Mouse (Mus musculus): Measurements from ENCODE around the gene Hexb. TPM values are rescaled to one million over a fixed set of nuclear protein-coding genes. Genes with fewer than 3 reads are reported as not detected.
A peak's percentile ranks its signal among the peaks of the same experiment; 100 is the strongest.

Hexb gene
- total RNA-seq, 1 experiment = 82.5 TPM

DNA sequence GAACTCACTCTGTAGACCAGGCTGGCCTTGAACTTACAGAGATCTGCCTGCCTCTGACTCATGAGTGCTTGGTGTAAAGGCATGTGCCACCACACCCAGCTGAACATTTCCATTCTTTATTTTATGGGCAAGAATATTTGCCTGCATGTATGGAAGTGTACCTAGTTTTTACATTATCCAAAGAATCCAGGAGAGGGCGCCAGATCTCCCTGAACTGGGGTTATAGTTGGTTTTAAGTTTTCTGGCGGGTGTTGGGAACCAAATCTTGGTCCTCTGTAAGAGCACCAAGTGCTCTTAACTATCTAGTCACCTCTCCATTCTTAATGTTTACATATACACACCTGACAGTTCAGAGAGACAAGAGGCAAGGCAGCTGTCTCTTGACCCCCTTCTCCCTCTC lies 34.9 kb upstream of the Hexb start:
- Histone ChIP-seq H3K4me3 (ENCODE audit: insufficient read depth in 1 of 2, low read depth in 1 of 2, low read length in 2 of 2, poor library complexity in 1 of 2, severe bottlenecking in 1 of 2) (no peak overlapping the region), H3K36me3 (ENCODE audit: control insufficient read depth, insufficient read depth, low read length, poor library complexity, severe bottlenecking) (no peaks in the 10 kb centered on the region), H3K9ac (ENCODE audit: insufficient read depth, low read depth, low read length, poor library complexity, severe bottlenecking) (no peak overlapping the region), H3K9me3 (ENCODE audit: control insufficient read depth, insufficient read depth, low read depth, low read length) (no peaks in the 10 kb centered on the region), H3K4me1 (ENCODE audit: control insufficient read depth in 2 of 2, insufficient read depth in 2 of 2, low read length in 2 of 2, poor library complexity in 1 of 2) (peaks cover 0 to 9% of the 10 kb centered on the region in 2 experiments; a peak in 1 of 4 replicates), H3K27ac (ENCODE audit: insufficient read depth, low read depth, low read length, poor library complexity, severe bottlenecking) (no peak overlapping the region)
- DNase-seq (ENCODE audit: low read depth, low spot score) = no peak
- in situ Hi-C loops (cut with MboI; ENCODE audit: low sequenced_read_pairs in 2 of 2, unreplicated experiment in 2 of 2) = loop anchor here (5.0 to 25.0 kb wide), 6 partner anchors 254 to 704 kb away; no protein-coding TSS in a partner anchor
- TF ChIP-seq CHD2 (IDR thresholded peaks at IDR 0.05; ENCODE audit: low read depth, low read length) = no peak
- peak; percentile 41; the same call in 1 of the 2 replicates for TF ChIP-seq ZC3H11A (IDR thresholded peaks at IDR 0.05; ENCODE audit: borderline replicate concordance, low read depth, low read length)

DNA sequence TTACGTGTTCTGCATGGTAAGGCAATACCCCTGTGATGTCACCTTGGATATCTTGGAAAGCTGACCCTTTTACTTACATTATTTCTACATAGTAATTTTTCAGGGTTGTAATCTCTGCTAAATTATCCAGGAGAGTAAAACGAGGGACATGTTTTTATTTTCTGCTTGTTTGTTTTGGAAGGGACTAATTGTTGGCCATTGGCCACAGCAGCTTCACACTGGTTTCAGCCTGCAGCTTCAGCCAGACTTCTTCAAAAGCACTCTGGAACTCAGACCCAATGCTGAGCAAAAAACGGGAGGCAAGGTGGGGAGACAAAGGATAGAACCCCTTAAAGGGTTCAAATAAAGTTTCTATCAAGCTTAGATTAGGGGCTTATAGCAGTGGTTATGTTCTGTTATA lies 31.9 kb upstream of the Hexb start:
- in situ Hi-C loops (cut with MboI; ENCODE audit: low sequenced_read_pairs in 2 of 2, unreplicated experiment in 2 of 2) = loop anchor here (5.0 to 25.0 kb wide), 6 partner anchors 257 to 707 kb away; no protein-coding TSS in a partner anchor
- Histone ChIP-seq H3K4me1 (ENCODE audit: control insufficient read depth in 2 of 2, insufficient read depth in 2 of 2, low read length in 2 of 2, poor library complexity in 1 of 2) (peaks cover 0 to 2% of the 10 kb centered on the region in 2 experiments; a peak in 1 of 4 replicates), H3K4me3 (ENCODE audit: insufficient read depth in 1 of 2, low read depth in 1 of 2, low read length in 2 of 2, poor library complexity in 1 of 2, severe bottlenecking in 1 of 2) (no peak overlapping the region), H3K9ac (ENCODE audit: insufficient read depth, low read depth, low read length, poor library complexity, severe bottlenecking) (no peak overlapping the region), H3K9me3 (ENCODE audit: control insufficient read depth, insufficient read depth, low read depth, low read length) (no peaks in the 10 kb centered on the region), H3K27ac (ENCODE audit: insufficient read depth, low read depth, low read length, poor library complexity, severe bottlenecking) (no peak overlapping the region), H3K36me3 (ENCODE audit: control insufficient read depth, insufficient read depth, low read length, poor library complexity, severe bottlenecking) (no peaks in the 10 kb centered on the region)
- no peak for TF ChIP-seq CHD2 (IDR thresholded peaks at IDR 0.05; ENCODE audit: low read depth, low read length)
- no peak for TF ChIP-seq ZC3H11A (IDR thresholded peaks at IDR 0.05; ENCODE audit: borderline replicate concordance, low read depth, low read length)
- TF ChIP-seq HCFC1 (IDR thresholded peaks at IDR 0.05; ENCODE audit: borderline replicate concordance, insufficient read depth, low read length) = no peak
- no peak for TF ChIP-seq MAFK (IDR thresholded peaks at IDR 0.05; ENCODE audit: insufficient read depth, low read depth, low read length)
- TF ChIP-seq ZNF384 (IDR thresholded peaks at IDR 0.05; ENCODE audit: low read depth, low read length) = no peak
- no peak for DNase-seq (ENCODE audit: low read depth, low spot score)

DNA sequence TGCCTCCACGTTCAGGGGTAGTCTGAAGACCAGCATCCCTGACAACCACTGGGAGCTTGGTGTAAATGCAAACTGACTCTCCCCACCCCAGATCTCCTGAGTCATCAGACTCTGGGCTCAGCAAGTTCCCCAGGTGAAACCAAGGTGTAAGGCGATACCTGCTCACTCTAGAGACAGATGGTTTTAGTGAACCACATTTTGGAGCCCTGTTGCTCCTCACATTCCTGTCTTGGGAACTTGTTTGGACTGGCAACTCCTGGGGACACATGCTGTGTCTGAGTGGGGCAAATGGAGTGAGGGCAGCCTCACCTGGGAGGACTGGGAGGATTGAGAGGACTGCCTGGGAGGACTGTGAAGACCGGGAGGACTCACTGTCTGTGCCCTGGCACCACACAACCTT lies 29.6 kb upstream of the Hexb start:
- TF ChIP-seq CHD2 (IDR thresholded peaks at IDR 0.05; ENCODE audit: low read depth, low read length) = no peak
- peak; percentile 39; the same call in 1 of the 2 replicates for TF ChIP-seq MAFK (IDR thresholded peaks at IDR 0.05; ENCODE audit: insufficient read depth, low read depth, low read length)
- Histone ChIP-seq H3K4me3 (ENCODE audit: insufficient read depth in 1 of 2, low read depth in 1 of 2, low read length in 2 of 2, poor library complexity in 1 of 2, severe bottlenecking in 1 of 2) (no peak overlapping the region), H3K9me3 (ENCODE audit: control insufficient read depth, insufficient read depth, low read depth, low read length) (no peaks in the 10 kb centered on the region), H3K4me1 (ENCODE audit: control insufficient read depth in 2 of 2, insufficient read depth in 2 of 2, low read length in 2 of 2, poor library complexity in 1 of 2) (peaks cover 3 to 8% of the 10 kb centered on the region in 2 experiments; a peak in 2 of 4 replicates), H3K36me3 (ENCODE audit: control insufficient read depth, insufficient read depth, low read length, poor library complexity, severe bottlenecking) (no peaks in the 10 kb centered on the region), H3K9ac (ENCODE audit: insufficient read depth, low read depth, low read length, poor library complexity, severe bottlenecking) (no peak overlapping the region), H3K27ac (ENCODE audit: insufficient read depth, low read depth, low read length, poor library complexity, severe bottlenecking) (peak overlapping the region; percentile 26; the same call in 1 of the 2 replicates)
- in situ Hi-C loops (cut with MboI; ENCODE audit: low sequenced_read_pairs in 2 of 2, unreplicated experiment in 2 of 2) = loop anchor here in 1 of 2 experiments (25.0 kb wide), 2 partner anchors 260 to 385 kb away; no protein-coding TSS in a partner anchor
- no peak for DNase-seq (ENCODE audit: low read depth, low spot score)

DNA sequence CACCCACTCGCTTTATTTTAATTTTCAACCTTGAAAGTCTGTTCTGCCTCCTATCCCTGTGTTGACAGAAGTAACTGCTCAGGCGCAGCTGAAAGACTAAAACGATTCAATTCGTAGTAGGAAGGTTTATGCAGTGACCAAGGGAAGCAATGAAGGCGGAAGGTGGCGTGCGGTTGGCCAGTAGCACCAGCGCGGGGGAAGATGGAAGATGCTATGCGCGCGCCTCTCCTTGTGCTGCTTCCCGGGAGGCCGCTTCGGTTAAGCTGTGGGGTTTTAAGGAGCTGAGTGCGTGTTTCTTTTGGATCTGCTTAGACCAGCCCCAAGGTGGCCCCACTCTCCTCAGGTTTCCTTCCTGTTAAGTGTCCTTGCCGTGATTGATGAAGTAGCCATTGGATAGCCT lies 27.0 kb upstream of the Hexb start:
- in situ Hi-C loops (cut with MboI; ENCODE audit: low sequenced_read_pairs in 2 of 2, unreplicated experiment in 2 of 2) = loop anchor here in 1 of 2 experiments (25.0 kb wide), 2 partner anchors 262 to 387 kb away; no protein-coding TSS in a partner anchor
- no peak for TF ChIP-seq HCFC1 (IDR thresholded peaks at IDR 0.05; ENCODE audit: borderline replicate concordance, insufficient read depth, low read length)
- no peak for TF ChIP-seq ZNF384 (IDR thresholded peaks at IDR 0.05; ENCODE audit: low read depth, low read length)
- no peak for TF ChIP-seq MAFK (IDR thresholded peaks at IDR 0.05; ENCODE audit: insufficient read depth, low read depth, low read length)
- TF ChIP-seq ZC3H11A (IDR thresholded peaks at IDR 0.05; ENCODE audit: borderline replicate concordance, low read depth, low read length) = no peak
- no peak for TF ChIP-seq CHD2 (IDR thresholded peaks at IDR 0.05; ENCODE audit: low read depth, low read length)
- Histone ChIP-seq H3K4me3 (ENCODE audit: insufficient read depth in 1 of 2, low read depth in 1 of 2, low read length in 2 of 2, poor library complexity in 1 of 2, severe bottlenecking in 1 of 2) (peak overlapping the region; percentile 6 to 11; a peak in 3 of 4 replicates), H3K9me3 (ENCODE audit: control insufficient read depth, insufficient read depth, low read depth, low read length) (no peaks in the 10 kb centered on the region), H3K36me3 (ENCODE audit: control insufficient read depth, insufficient read depth, low read length, poor library complexity, severe bottlenecking) (no peaks in the 10 kb centered on the region), H3K4me1 (ENCODE audit: control insufficient read depth in 2 of 2, insufficient read depth in 2 of 2, low read length in 2 of 2, poor library complexity in 1 of 2) (peaks cover 3 to 8% of the 10 kb centered on the region in 2 experiments; a peak in 2 of 4 replicates), H3K9ac (ENCODE audit: insufficient read depth, low read depth, low read length, poor library complexity, severe bottlenecking) (peak overlapping the region; percentile 57; the same call in 1 of the 2 replicates), H3K27ac (ENCODE audit: insufficient read depth, low read depth, low read length, poor library complexity, severe bottlenecking) (no peak overlapping the region)
- DNase-seq (ENCODE audit: low read depth, low spot score) = no peak
